Mouse (Mus musculus) G1E (cell line): ENCODE results near the gene Gnao1. TPM values are rescaled to one million over a fixed set of nuclear protein-coding genes. Genes with fewer than 3 reads are reported as not detected.

ENCODE experiments used
- ATAC-seq: 2 replicates; pipeline ENCODE4 v1.8.0; 2016; ENCODE audit warnings: mild to moderate bottlenecking; ENCODE audit not compliant: insufficient number of reproducible peaks, poor library complexity, low FRiP score, severe bottlenecking; ENCODE audit errors: extremely low read depth
- DNase-seq: peaks from one replicate; pipeline ENCODE4 v3.0.0; 2012; ENCODE audit warnings: low spot score
- H3K27me3 ChIP-seq: 2 replicates; pipeline ENCODE4 v1.6.1; 2012; ENCODE audit warnings: mild to moderate bottlenecking, low read length, inconsistent platforms; ENCODE audit not compliant: insufficient read depth
- H3K36me3 ChIP-seq: replicated peaks from 2 replicates; pipeline ENCODE3; 2012; ENCODE audit warnings: mild to moderate bottlenecking, inconsistent platforms
- H3K4me1 ChIP-seq: 2 replicates; pipeline ENCODE4 v1.6.1; 2012; ENCODE audit warnings: low read depth, low read length, inconsistent platforms, mixed read lengths; ENCODE audit not compliant: insufficient read depth
- H3K4me3 ChIP-seq: 2 replicates; pipeline ENCODE4 v1.5.1; 2012; ENCODE audit warnings: low read depth, mild to moderate bottlenecking, inconsistent platforms, low read length, moderate library complexity, mixed read lengths
- H3K9me3 ChIP-seq: replicated peaks from 2 replicates; pipeline ENCODE4 v1.6.1; 2012; ENCODE audit warnings: inconsistent platforms
- CTCF ChIP-seq: IDR thresholded peaks from 2 replicates; pipeline ENCODE4 v1.5.1; 2012; ENCODE audit warnings: low read depth, low read length, inconsistent platforms, mixed read lengths
- GATA1 ChIP-seq: IDR thresholded peaks from 2 replicates; pipeline ENCODE4 v1.6.1; 2012; ENCODE audit warnings: borderline replicate concordance, low read length, inconsistent platforms, mixed read lengths
- GATA2 ChIP-seq: IDR thresholded peaks from 2 replicates; pipeline ENCODE4 v1.6.1; 2012; ENCODE audit warnings: low read depth, low read length, inconsistent platforms, borderline replicate concordance
- POLR2AphosphoS5 ChIP-seq: IDR thresholded peaks from 2 replicates; pipeline ENCODE4 v1.6.1; 2012; ENCODE audit warnings: low read depth, low read length, inconsistent platforms; ENCODE audit not compliant: insufficient replicate concordance
- TAL1 ChIP-seq: conservative IDR thresholded peaks from 2 replicates; pipeline ENCODE4 v1.6.1; 2012; ENCODE audit warnings: low read depth, low read length, inconsistent platforms, mixed read lengths
- polyA plus RNA-seq: library from polyadenylated mRNA; stranded (reverse); fragments of >175 nt; gene quantifications from 2 replicates; pipeline ENCODE4 v1.2.3, GENCODE M21; 2012
- total RNA-seq, 2 experiments: library from RNA; stranded (forward) in 1 of 2; stranded (reverse) in 1 of 2; fragments of 200-1000 nt in 1 of 2; fragments of >200 nt in 1 of 2; fragmentation: Nextera tagmentation in 1 of 2; gene quantifications; 2 replicates each; pipeline ENCODE4 v1.2.3; 2014 to 2017

The Gnao1 gene
- total and polyA plus RNA-seq, 3 experiments, result 0.27 TPM; not detected in 2

DNA sequence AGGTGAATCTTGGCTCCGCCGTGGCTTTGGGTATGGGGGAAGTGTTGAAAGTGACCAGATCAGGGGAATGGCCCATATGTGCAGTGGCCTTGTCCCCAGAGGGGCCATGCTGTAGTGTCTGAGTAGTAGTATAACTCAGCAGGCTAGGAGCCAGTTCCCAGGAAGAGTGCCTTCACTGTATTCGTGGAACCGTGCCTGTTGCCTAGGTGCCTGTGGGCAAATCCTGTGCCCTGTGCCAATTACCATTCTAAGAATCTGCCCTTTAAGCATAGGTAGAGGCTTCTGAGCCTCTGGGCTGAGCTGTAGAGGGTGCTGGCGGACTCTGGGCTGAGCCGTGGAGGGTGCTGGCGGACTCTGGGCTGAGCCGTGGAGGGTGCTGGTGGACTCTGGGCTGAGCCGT, 148.6 kb downstream of the Gnao1 start:
- Histone ChIP-seq H3K36me3 (no peaks in the 10 kb centered on the region), H3K27me3 (peaks cover 41% of the 10 kb centered on the region)
- TF ChIP-seq POLR2AphosphoS5 (no peak), TAL1 (no peak), GATA2 (no peak), CTCF (no peak), GATA1 (no peak)

DNA sequence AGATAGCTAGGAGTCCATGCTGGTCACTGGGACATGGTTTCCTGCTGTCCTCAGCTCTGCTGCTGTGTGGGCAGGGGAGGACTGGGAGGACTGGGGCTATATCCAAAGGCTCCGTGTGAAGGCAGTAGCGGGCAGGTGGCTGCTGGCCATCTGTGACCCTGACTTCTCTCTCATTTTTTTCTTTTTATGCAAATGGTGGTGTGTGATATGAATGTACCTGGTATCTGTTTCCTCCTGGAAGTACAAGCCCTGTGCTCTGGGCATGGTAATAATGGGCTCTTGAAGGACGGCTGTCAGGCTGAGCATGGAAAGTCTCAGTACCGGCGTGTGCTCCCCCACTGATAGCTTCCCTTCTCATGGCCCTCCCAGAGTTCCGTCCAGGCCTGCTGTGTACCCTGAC, 151.1 kb downstream of the Gnao1 start:
- H3K27me3 ChIP-seq, result peaks cover 51% of the 10 kb centered on the region
- H3K36me3 ChIP-seq, result no peaks in the 10 kb centered on the region
- no peak overlapping the region for H3K4me3 ChIP-seq
- DNase-seq, result no peak
- no peaks in the 10 kb centered on the region for H3K9me3 ChIP-seq
- no peaks in the 10 kb centered on the region for H3K4me1 ChIP-seq
- TF ChIP-seq GATA1 (no peak), GATA2 (no peak), TAL1 (no peak), POLR2AphosphoS5 (no peak), CTCF (no peak)
- ATAC-seq, result no peak

More for the DNA sequence above, 148.6 kb downstream of the Gnao1 start:
- Histone ChIP-seq H3K4me1 (no peaks in the 10 kb centered on the region), H3K4me3 (no peak overlapping the region), H3K9me3 (no peaks in the 10 kb centered on the region)
- ATAC-seq, result no peak
- no peak for DNase-seq

DNA sequence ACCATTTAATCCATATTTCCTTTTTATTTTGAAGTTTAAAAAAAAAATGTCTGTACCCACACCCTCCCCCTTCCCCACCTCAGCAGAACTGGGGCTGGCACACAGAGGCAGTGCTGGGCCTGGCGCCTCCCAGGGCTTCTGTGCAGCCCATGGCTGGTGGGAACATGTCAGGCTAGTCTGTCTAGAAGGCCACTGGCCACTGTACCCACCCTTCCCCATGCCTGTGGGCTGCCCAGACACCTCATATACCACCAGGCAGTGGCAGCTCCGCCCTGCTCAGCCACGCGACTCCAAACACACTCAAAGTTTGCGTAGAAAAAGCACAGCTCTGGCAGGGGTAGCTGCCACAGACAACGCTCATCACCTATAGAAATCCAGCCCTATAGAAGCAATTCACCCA, 158.5 kb downstream of the Gnao1 start:
- ATAC-seq (no peak), DNase-seq (no peak)
- H3K9me3 ChIP-seq, result no peaks in the 10 kb centered on the region
- H3K27me3 ChIP-seq, result peaks cover 16% of the 10 kb centered on the region
- peaks cover 6% of the 10 kb centered on the region for H3K4me1 ChIP-seq
- H3K36me3 ChIP-seq, result peaks cover 44% of the 10 kb centered on the region
- no peak for TF ChIP-seq GATA2
- TF ChIP-seq CTCF, result no peak
- no peak for TF ChIP-seq POLR2AphosphoS5
- TF ChIP-seq TAL1, result no peak
- TF ChIP-seq GATA1, result no peak
- no peak overlapping the region for H3K4me3 ChIP-seq

DNA sequence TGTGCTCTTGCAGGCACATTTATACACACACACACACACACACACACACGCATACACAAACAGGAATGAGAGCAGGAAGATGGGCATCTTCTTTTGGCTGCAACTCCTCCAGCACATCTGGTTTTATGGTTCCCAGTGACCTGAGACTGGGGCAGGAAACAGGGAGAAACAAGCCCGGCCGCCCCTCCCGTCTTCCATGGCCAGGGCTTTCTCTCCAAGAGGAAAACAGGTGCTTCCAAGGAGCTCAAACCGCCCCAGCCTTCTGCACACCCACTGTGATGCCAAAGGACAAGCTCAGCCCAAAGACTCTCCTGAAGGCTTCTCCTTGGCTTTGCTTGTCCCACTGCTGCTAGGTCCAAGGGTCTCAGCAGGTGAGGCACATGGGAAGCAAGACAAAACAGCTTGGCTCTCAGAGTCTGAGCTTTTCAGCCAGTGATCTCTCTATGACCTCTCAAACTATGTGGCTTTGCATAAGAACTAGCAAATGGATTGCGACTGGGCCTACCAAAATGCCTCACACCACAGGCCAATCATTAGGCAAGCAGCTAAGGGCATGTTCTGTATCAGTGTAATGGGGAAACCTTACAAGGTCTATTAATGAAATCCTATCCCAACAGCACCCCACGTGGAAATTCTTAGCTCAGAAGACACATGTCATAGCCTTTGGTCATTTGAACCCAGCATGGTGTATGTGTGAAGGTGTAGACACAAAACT, 160.0 kb downstream of the Gnao1 start:
- TF ChIP-seq GATA2, result no peak
- no peak for TF ChIP-seq TAL1
- TF ChIP-seq POLR2AphosphoS5, result no peak
- no peak for TF ChIP-seq CTCF
- TF ChIP-seq GATA1, result no peak
- H3K4me3 ChIP-seq, result no peak overlapping the region
- DNase-seq (no peak), ATAC-seq (no peak)
- peaks cover 6% of the 10 kb centered on the region for H3K4me1 ChIP-seq
- H3K27me3 ChIP-seq, result peaks cover 6% of the 10 kb centered on the region; the same call in 1 of the 2 replicates
- peaks cover 59% of the 10 kb centered on the region for H3K36me3 ChIP-seq
- no peaks in the 10 kb centered on the region for H3K9me3 ChIP-seq

DNA sequence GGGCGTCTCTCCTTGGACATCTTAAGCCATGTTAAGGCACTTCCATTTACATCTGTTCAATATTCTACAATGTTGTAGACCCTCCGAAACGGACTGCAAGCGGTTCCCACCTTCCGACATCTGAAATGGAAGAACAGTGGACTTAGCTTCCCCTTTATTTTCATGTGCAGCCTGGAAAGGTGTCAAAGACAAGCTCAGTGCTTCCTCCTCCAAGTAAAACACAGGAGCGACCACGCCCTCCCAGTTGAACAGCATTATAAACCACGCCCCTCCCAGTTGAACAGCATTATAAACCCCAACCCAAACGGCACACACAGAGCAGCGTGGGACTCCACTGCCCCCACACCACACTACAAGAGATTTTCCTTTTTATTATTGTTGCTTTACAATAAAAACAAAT, 161.7 kb downstream of the Gnao1 start:
- TF ChIP-seq GATA2 (no peak), CTCF (no peak), GATA1 (no peak), TAL1 (no peak), POLR2AphosphoS5 (no peak)
- H3K36me3 ChIP-seq, result peaks cover 76% of the 10 kb centered on the region

DNA sequence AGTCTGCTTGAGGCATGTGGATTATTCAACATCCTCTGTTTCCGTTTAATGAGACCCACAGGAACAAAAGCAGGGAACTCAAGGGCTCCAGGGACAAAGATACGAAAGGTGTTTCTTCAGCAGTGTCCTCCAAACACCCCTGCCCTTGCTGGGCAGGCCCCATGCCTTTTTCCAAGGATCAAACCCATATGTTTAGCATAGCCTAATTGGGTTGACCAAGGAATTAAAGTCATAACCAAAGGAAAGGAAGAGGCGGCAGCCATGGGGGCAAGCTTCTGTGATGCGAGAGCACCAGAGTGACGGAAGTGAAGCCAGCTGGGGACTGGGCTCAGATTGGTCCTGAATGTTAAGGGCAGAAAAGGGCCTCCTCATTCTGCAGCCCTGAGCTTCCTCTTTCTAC, 162.4 kb downstream of the Gnao1 start:
- DNase-seq, result no peak
- no peak for ATAC-seq
- no peaks in the 10 kb centered on the region for H3K9me3 ChIP-seq
- no peak for TF ChIP-seq GATA1
- no peak for TF ChIP-seq CTCF
- no peak for TF ChIP-seq GATA2
- TF ChIP-seq POLR2AphosphoS5, result no peak
- TF ChIP-seq TAL1, result no peak
- H3K4me1 ChIP-seq, result peaks cover 6% of the 10 kb centered on the region
- no peaks in the 10 kb centered on the region for H3K27me3 ChIP-seq
- H3K36me3 ChIP-seq, result peaks cover 81% of the 10 kb centered on the region
- H3K4me3 ChIP-seq, result no peak overlapping the region

More for the DNA sequence above, 161.7 kb downstream of the Gnao1 start:
- Histone ChIP-seq H3K9me3 (no peaks in the 10 kb centered on the region), H3K4me1 (peaks cover 6% of the 10 kb centered on the region), H3K4me3 (no peak overlapping the region), H3K27me3 (no peaks in the 10 kb centered on the region)
- ATAC-seq, result no peak
- DNase-seq, result no peak
